Mouse (Mus musculus): ENCODE data around the gene Ttc26. TPM values are rescaled to one million over a fixed set of nuclear protein-coding genes. Genes with fewer than 3 reads are reported as not detected.
"Not testable (repeated sequence)": the region's sequence is repeated elsewhere in the genome, so short reads cannot be mapped to it uniquely, and the experiment has no call there.

The Ttc26 gene
- polyA plus RNA-seq, 1 experiment from 2014 or later = 5.5 TPM

DNA sequence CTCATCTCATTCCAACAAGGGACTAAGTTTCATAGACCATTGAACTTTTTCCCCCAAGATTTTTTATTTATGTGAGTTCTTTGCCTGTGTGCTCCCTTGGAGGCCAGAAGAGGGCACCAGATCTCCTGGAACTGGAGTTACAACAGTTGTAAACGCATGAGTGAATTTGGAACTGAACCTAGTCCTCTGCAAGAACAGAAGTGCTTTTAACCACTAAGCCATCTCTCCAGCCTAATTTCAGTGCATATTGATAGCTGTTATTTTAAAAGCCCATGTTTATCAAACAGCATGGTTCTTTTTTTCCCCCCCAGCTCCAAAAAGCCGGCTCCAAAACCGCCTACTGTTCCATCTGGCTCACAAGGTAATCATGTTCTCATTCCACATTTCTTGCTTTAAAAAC is 8.4 kb downstream of the Ttc26 start:
- Histone ChIP-seq H3K4me1 (ENCODE audit: control insufficient read depth, insufficient read depth, low read length) (no peaks in the 10 kb centered on the region), H3K4me3 (ENCODE audit: low read depth, low read length) (no peak overlapping the region), H3K9me3 (replicated peaks; ENCODE audit: control insufficient read depth, low read length, poor library complexity, severe bottlenecking) (no peaks in the 10 kb centered on the region), H3K9ac (ENCODE audit: low read depth, low read length) (no peak overlapping the region), H3K27me3 (ENCODE audit: control insufficient read depth, insufficient read depth, low read depth, low read length) (no peaks in the 10 kb centered on the region), H3K4me2 (ENCODE audit: low read length) (no peak overlapping the region), H3K27ac (ENCODE audit: low read length) (no peak overlapping the region), H3K36me3 (ENCODE audit: control insufficient read depth, insufficient read depth, low read length) (peaks cover 3% of the 10 kb centered on the region)
- WGBS = 78% methylated on average over 3 of the region's 3 CpGs
- ATAC-seq = no peak

- not testable (repeated sequence) for H3K9me3 ChIP-seq (replicated peaks; ENCODE audit: control insufficient read depth, low read length, poor library complexity, severe bottlenecking); ATAC-seq; H3K9ac ChIP-seq (ENCODE audit: low read depth, low read length); H3K27ac ChIP-seq (ENCODE audit: low read length); H3K36me3 ChIP-seq (ENCODE audit: control insufficient read depth, insufficient read depth, low read length); H3K27me3 ChIP-seq (ENCODE audit: control insufficient read depth, insufficient read depth, low read depth, low read length)
- 73% methylated on average over 5 of the region's 5 CpGs for WGBS
- Histone ChIP-seq H3K4me2 (ENCODE audit: low read length) (peak overlapping the region; percentile 60), H3K4me3 (ENCODE audit: low read depth, low read length) (peak overlapping the region; percentile 100; the same call in 1 of the 2 replicates), H3K4me1 (ENCODE audit: control insufficient read depth, insufficient read depth, low read length) (peaks cover 13% of the 10 kb centered on the region)
Measured at GRCm38 (mm10) chr6:38432457-38432856, 51.2 kb downstream of the Ttc26 start.

- H3K36me3 ChIP-seq (ENCODE audit: control insufficient read depth, insufficient read depth, low read length) = no peaks in the 10 kb centered on the region
- under 1% methylated on average over 64 of the region's 64 CpGs for WGBS
Measured at GRCm38 (mm10) chr6:38433261-38434033, 52.2 kb downstream of the Ttc26 start, which contains the start of gene Ubn2. TSS of gene Ubn2 (plus strand) at chr6:38433950.

DNA sequence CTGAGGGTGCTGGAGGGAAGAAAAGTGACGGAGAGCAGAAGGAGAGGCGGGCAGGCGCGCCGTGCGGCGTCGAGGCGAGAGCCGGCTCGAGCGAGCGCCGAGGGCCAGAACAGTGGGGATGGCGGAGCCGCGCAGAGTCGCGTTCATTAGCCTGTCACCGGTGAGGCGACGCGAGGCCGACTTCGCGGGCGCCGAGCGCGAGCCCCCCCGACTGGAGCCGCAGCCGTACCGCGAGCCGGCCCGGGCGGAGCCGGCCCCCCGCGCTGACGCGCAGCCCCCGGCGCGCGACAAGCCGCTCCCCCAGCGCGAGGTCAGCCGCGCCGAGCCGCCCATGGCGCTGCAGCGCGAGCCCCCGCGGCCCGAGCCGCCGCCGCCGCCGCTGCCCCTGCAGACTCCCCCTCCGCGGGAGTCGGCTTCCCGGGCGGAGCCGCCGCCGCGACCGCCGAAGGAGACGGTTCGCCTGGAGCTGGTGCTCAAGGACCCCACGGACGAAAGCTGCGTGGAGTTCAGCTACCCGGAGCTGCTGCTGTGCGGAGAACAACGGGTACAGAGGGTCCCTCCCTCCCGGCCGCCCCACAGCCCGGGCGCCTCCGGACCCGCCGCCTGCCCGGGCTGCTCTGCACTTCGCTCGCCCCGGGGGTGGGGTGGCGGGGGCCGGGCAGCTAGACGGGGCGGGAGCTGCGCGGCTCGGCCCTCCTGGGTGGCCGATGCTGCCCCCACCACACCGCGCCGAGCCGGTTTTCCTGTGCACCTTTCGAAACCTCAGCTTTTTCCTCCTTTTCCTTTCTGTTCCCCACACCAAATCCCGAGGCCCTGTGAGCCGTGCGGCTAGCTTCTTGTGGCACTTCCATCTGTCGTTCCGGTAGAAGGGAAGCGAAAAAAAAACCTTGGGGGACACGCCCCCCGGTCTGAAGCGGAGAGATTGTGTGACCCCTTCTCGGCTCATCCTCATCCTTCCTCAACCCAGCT is 53.1 kb downstream of the Ttc26 start:
- Histone ChIP-seq H3K4me3 (ENCODE audit: low read depth, low read length) (peak overlapping the region; percentile 100), H3K27me3 (ENCODE audit: control insufficient read depth, insufficient read depth, low read depth, low read length) (no peaks in the 10 kb centered on the region), H3K9me3 (replicated peaks; ENCODE audit: control insufficient read depth, low read length, poor library complexity, severe bottlenecking) (no peaks in the 10 kb centered on the region), H3K4me2 (ENCODE audit: low read length) (peak overlapping the region; percentile 61), H3K4me1 (ENCODE audit: control insufficient read depth, insufficient read depth, low read length) (peaks cover 23% of the 10 kb centered on the region), H3K27ac (ENCODE audit: low read length) (peak overlapping the region; percentile 92), H3K9ac (ENCODE audit: low read depth, low read length) (peak overlapping the region; percentile 97), H3K36me3 (ENCODE audit: control insufficient read depth, insufficient read depth, low read length) (no peaks in the 10 kb centered on the region)
- WGBS = under 1% methylated on average over 86 of the region's 118 CpGs
- ATAC-seq = peak; percentile 83

More at GRCm38 (mm10) chr6:38433261-38434033, 52.2 kb downstream of the Ttc26 start, which contains the start of gene Ubn2:
- Histone ChIP-seq H3K4me2 (ENCODE audit: low read length) (peak within 1 kb of the TSS; percentile 61), H3K4me1 (ENCODE audit: control insufficient read depth, insufficient read depth, low read length) (peaks cover 22% of the 10 kb centered on the region), H3K4me3 (ENCODE audit: low read depth, low read length) (peak within 1 kb of the TSS; percentile 100), H3K9me3 (replicated peaks; ENCODE audit: control insufficient read depth, low read length, poor library complexity, severe bottlenecking) (no peaks in the 10 kb centered on the region), H3K27me3 (ENCODE audit: control insufficient read depth, insufficient read depth, low read depth, low read length) (no peaks in the 10 kb centered on the region), H3K27ac (ENCODE audit: low read length) (peak within 1 kb of the TSS; percentile 97), H3K9ac (ENCODE audit: low read depth, low read length) (peak within 1 kb of the TSS; percentile 97)
- peak; percentile 99 for ATAC-seq

DNA sequence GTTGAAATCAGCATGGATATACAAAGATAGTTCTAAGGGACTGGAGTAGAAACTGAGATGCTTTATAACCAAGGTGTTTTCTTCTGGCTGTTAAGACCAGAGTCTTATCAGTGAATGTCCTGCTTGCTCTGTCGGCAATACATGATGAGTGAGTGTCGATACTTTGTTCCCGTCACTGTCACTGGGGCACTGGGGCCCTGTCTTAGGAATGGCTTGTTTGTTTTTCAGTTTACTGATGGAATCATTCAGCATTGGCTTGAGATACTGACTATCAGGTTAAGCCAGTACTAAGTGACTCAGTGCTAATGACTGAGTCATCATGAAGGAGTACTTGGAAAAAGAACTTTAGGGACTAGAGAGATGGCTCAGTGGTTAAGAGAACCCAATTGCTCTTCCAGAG is 62.6 kb downstream of the Ttc26 start:
- WGBS = 90% methylated on average over 3 of the region's 3 CpGs
- peaks cover 11% of the 10 kb centered on the region for H3K36me3 ChIP-seq (ENCODE audit: control insufficient read depth, insufficient read depth, low read length)

GRCm38 (mm10) chr6:38448295-38448694 is 67.0 kb downstream of the Ttc26 start:
- Histone ChIP-seq H3K27ac (ENCODE audit: low read length) (no peak overlapping the region), H3K9ac (ENCODE audit: low read depth, low read length) (no peak overlapping the region), H3K4me3 (ENCODE audit: low read depth, low read length) (no peak overlapping the region), H3K27me3 (ENCODE audit: control insufficient read depth, insufficient read depth, low read depth, low read length) (no peaks in the 10 kb centered on the region), H3K9me3 (replicated peaks; ENCODE audit: control insufficient read depth, low read length, poor library complexity, severe bottlenecking) (no peaks in the 10 kb centered on the region), H3K36me3 (ENCODE audit: control insufficient read depth, insufficient read depth, low read length) (peaks cover 9% of the 10 kb centered on the region), H3K4me1 (ENCODE audit: control insufficient read depth, insufficient read depth, low read length) (no peaks in the 10 kb centered on the region), H3K4me2 (ENCODE audit: low read length) (no peak overlapping the region)
- no peak for ATAC-seq
- WGBS = 92% methylated on average over 2 of the region's 2 CpGs

More for the DNA sequence above, 62.6 kb downstream of the Ttc26 start:
- H3K4me3 ChIP-seq (ENCODE audit: low read depth, low read length) = no peak overlapping the region
- no peak overlapping the region for H3K4me2 ChIP-seq (ENCODE audit: low read length)
- no peak for ATAC-seq
- H3K27me3 ChIP-seq (ENCODE audit: control insufficient read depth, insufficient read depth, low read depth, low read length) = no peaks in the 10 kb centered on the region
- no peaks in the 10 kb centered on the region for H3K9me3 ChIP-seq (replicated peaks; ENCODE audit: control insufficient read depth, low read length, poor library complexity, severe bottlenecking)
- H3K4me1 ChIP-seq (ENCODE audit: control insufficient read depth, insufficient read depth, low read length) = no peaks in the 10 kb centered on the region
- H3K9ac ChIP-seq (ENCODE audit: low read depth, low read length) = no peak overlapping the region
- H3K27ac ChIP-seq (ENCODE audit: low read length) = no peak overlapping the region

GRCm38 (mm10) chr6:38453049-38453448 is 71.8 kb downstream of the Ttc26 start:
- Histone ChIP-seq H3K9ac (ENCODE audit: low read depth, low read length) (no peak overlapping the region), H3K9me3 (replicated peaks; ENCODE audit: control insufficient read depth, low read length, poor library complexity, severe bottlenecking) (no peaks in the 10 kb centered on the region), H3K4me3 (ENCODE audit: low read depth, low read length) (no peak overlapping the region), H3K4me1 (ENCODE audit: control insufficient read depth, insufficient read depth, low read length) (no peaks in the 10 kb centered on the region), H3K4me2 (ENCODE audit: low read length) (no peak overlapping the region), H3K27me3 (ENCODE audit: control insufficient read depth, insufficient read depth, low read depth, low read length) (no peaks in the 10 kb centered on the region), H3K36me3 (ENCODE audit: control insufficient read depth, insufficient read depth, low read length) (peaks cover 15% of the 10 kb centered on the region), H3K27ac (ENCODE audit: low read length) (no peak overlapping the region)
- 95% methylated on average over 4 of the region's 4 CpGs for WGBS
- ATAC-seq = no peak

DNA sequence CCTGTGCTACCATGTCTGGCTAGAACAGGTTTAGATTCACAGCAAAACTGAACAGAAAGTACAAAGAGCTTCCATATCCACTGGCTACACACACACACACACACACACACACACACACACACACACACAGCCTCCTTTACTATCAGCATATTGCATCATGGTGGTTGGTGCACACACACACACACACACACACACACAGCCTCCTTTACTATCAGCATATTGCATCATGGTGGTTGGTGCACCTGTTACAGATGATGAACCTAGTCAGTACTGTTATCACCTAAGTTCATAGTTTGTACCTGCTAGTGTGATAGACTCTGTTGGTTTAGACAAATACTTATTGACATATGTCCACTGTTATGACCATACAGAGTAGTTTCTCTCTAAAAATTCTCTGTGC is 75.2 kb downstream of the Ttc26 start:
- H3K27ac ChIP-seq (ENCODE audit: low read length); H3K27me3 ChIP-seq (ENCODE audit: control insufficient read depth, insufficient read depth, low read depth, low read length); H3K9ac ChIP-seq (ENCODE audit: low read depth, low read length); ATAC-seq; H3K4me1 ChIP-seq (ENCODE audit: control insufficient read depth, insufficient read depth, low read length); H3K4me3 ChIP-seq (ENCODE audit: low read depth, low read length); H3K4me2 ChIP-seq (ENCODE audit: low read length); H3K9me3 ChIP-seq (replicated peaks; ENCODE audit: control insufficient read depth, low read length, poor library complexity, severe bottlenecking): not testable (repeated sequence)
- peaks cover 21% of the 10 kb centered on the region for H3K36me3 ChIP-seq (ENCODE audit: control insufficient read depth, insufficient read depth, low read length)

All from midbrain, embryonic 16.5 days (tissue).